Comparison of ENCODE assay signal across 27 mouse cellular contexts in genomic region chr5:148493025-148493424, GRCm38 (mm10). TPM values are rescaled to one million over a fixed set of nuclear protein-coding genes. Genes with fewer than 3 reads are reported as not detected.
DNase-seq lines count a peak whose midpoint lies in the region; ATAC-seq and TF ChIP-seq lines count a peak whose summit lies in the region.
"Had no signal": no experiment of that assay in that cellular context is flagged by ENCODE, and none has a peak within 500 bp of the region (broad histone marks: within the 10 kb centered on the region; RNA-seq: fewer than 3 reads in every experiment).

No protein-coding gene starts in this region.

- H3K4me3 ChIP-seq in CH12.LX (replicated peaks in 1 of 3; ENCODE audit: low read depth in 2 of 3, low read length in 2 of 3, poor library complexity in 1 of 3) = no peak overlapping the region
- H3K4me3 ChIP-seq in bone marrow macrophage, adult 2 months (ENCODE audit: insufficient read depth, low read length) = no peak overlapping the region
- H3K4me3 ChIP-seq: heart, embryonic 13.5 days; limb, embryonic 15.5 days; liver, embryonic 15.5 days; megakaryocyte, embryonic 14.5 days; midbrain, embryonic 13.5 days; neural tube, embryonic 12.5 days had no signal

- no peak for TF ChIP-seq EP300 in CH12.LX (IDR thresholded peaks at IDR 0.05; ENCODE audit: low read length)

- in situ Hi-C loops in CH12.LX (cut with MboI; ENCODE audit: low pct_ligation_motif_present, low pct_unique_long_range_greater_than_20kb, low sequenced_read_pairs) = no loop called here

- no peak overlapping the region for H3K27ac ChIP-seq in CH12.LX (ENCODE audit: insufficient read depth, low read depth)
- peak overlapping the region; percentile 63 for H3K27ac ChIP-seq in bone marrow macrophage, adult 2 months (ENCODE audit: insufficient read depth, low read depth, low read length)
- H3K27ac ChIP-seq: heart, embryonic 13.5 days; hindbrain, embryonic 14.5 days; limb, embryonic 15.5 days; liver, embryonic 15.5 days; midbrain, embryonic 13.5 days; neural tube, embryonic 12.5 days had no signal

- no peak overlapping the region for H3K4me2 ChIP-seq in CH12.LX (ENCODE audit: insufficient read depth, low read depth, poor library complexity, severe bottlenecking)
- H3K4me2 ChIP-seq: heart, embryonic 13.5 days; hindbrain, embryonic 14.5 days; limb, embryonic 15.5 days; liver, embryonic 15.5 days; midbrain, embryonic 13.5 days; neural tube, embryonic 12.5 days had no signal

- peak; percentile 31 for ATAC-seq in megakaryocyte, adult 5-6 weeks (ENCODE audit: poor library complexity, severe bottlenecking)
- ATAC-seq: forebrain, embryonic 14.5 days; midbrain, embryonic 13.5 days; Patski had no signal

- no peak for TF ChIP-seq CTCF in CH12.LX (conservative IDR thresholded peaks at IDR 0.05 in 1 of 2, IDR thresholded peaks at IDR 0.05 in 1 of 2; ENCODE audit: low read depth in 2 of 2, low read length in 2 of 2)
- no peak for TF ChIP-seq CTCF in bone marrow macrophage, adult 2 months (IDR thresholded peaks at IDR 0.05; ENCODE audit: low read depth, low read length)

- TF ChIP-seq POLR2A in CH12.LX (IDR thresholded peaks at IDR 0.05; ENCODE audit: low read depth, low read length) = no peak
- no peak for TF ChIP-seq POLR2A in bone marrow macrophage, adult 2 months (IDR thresholded peaks at IDR 0.05; ENCODE audit: borderline replicate concordance, low read depth, low read length)

- H3K27me3 ChIP-seq in CH12.LX (replicated peaks) = no peaks in the 10 kb centered on the region
- H3K27me3 ChIP-seq: heart, embryonic 13.5 days; limb, embryonic 15.5 days; liver, embryonic 15.5 days; megakaryocyte, embryonic 14.5 days; midbrain, embryonic 13.5 days; neural tube, embryonic 12.5 days; Patski had no signal

- H3K4me1 ChIP-seq in CH12.LX (ENCODE audit: control insufficient read depth in 1 of 2, insufficient read depth in 2 of 2) = peaks cover 0 to 15% of the 10 kb centered on the region in 2 experiments; a peak in 2 of 4 replicates
- H3K4me1 ChIP-seq in bone marrow macrophage, adult 2 months (ENCODE audit: control insufficient read depth, insufficient read depth, low read length) = peaks cover 30% of the 10 kb centered on the region
- H3K4me1 ChIP-seq: midbrain, embryonic 13.5 days; neural tube, embryonic 12.5 days had no signal

- H3K36me3 ChIP-seq in CH12.LX (replicated peaks in 1 of 2; ENCODE audit: control insufficient read depth in 1 of 2, insufficient read depth in 1 of 2, low read length in 1 of 2) = no peaks in the 10 kb centered on the region
- H3K36me3 ChIP-seq: heart, embryonic 13.5 days; liver, embryonic 15.5 days; midbrain, embryonic 13.5 days; neural tube, embryonic 12.5 days had no signal

- TF ChIP-seq RAD21 in CH12.LX (IDR thresholded peaks at IDR 0.05; ENCODE audit: low read depth, low read length) = no peak

- H3K9me3 ChIP-seq in CH12.LX (replicated peaks; ENCODE audit: low read length) = peaks cover 5% of the 10 kb centered on the region
- H3K9me3 ChIP-seq: limb, embryonic 15.5 days; liver, embryonic 15.5 days had no signal

- dilution Hi-C loops in CH12.LX (cut with MboI; ENCODE audit: extremely low pct_ligation_motif_present, extremely low pct_unique_long_range_greater_than_20kb, low sequenced_read_pairs) = no loop called here

- no peaks in the 10 kb centered on the region for H3K79me2 ChIP-seq in CH12.LX (replicated peaks; ENCODE audit: control insufficient read depth, extremely low read depth, insufficient read depth, poor library complexity, severe bottlenecking)

- H3K9ac ChIP-seq in CH12.LX (ENCODE audit: insufficient read depth, low read depth) = no peak overlapping the region
- H3K9ac ChIP-seq: heart, embryonic 13.5 days; hindbrain, embryonic 14.5 days; limb, embryonic 15.5 days; liver, embryonic 15.5 days; midbrain, embryonic 13.5 days; neural tube, embryonic 12.5 days had no signal

- peak; percentile 12 for DNase-seq in CH12.LX (ENCODE audit: extremely low read depth)
- peak; percentile 57 to 66 for DNase-seq in spleen, postnatal 36 days (ENCODE audit: low spot score in 2 of 2)
- no peak for DNase-seq in right cerebral cortex, postnatal 36 days (ENCODE audit: low spot score in 2 of 2)
- DNase-seq in lung, postnatal 10 days = no peak
- DNase-seq in lung, postnatal 25 days (ENCODE audit: low spot score) = no peak
- DNase-seq: cerebellum, adult 2 months; cerebellum, postnatal 25 days; gastrocnemius, postnatal 10 days; heart, adult 11 months; heart, postnatal 14 days; kidney, adult 8-10 months; kidney, postnatal 10 days; left cerebral cortex, postnatal 4 days; retina, postnatal 1 day; right cerebral cortex, postnatal 25 days; thymus, postnatal 25 days had no signal

TF ChIP-seq in CH12.LX, 34 proteins besides CTCF, POLR2A, EP300 and RAD21:
- TF ChIP-seq MAZ (IDR thresholded peaks at IDR 0.05; ENCODE audit: low read depth, low read length) (no peak), BHLHE40 (IDR thresholded peaks at IDR 0.05; ENCODE audit: low read depth, low read length) (peak; percentile 37)
TF ChIP-seq in CH12.LX: peak in this region for 1.

RNA-seq across cellular contexts. Expression of gene Ubl3, which starts 59.6 kb away (rescaled TPM):
- total RNA-seq in CH12.LX (2012; rRNA removed) (44.8 and 46.9 TPM in 2 replicates), CH12.LX (2014; rRNA removed) (83.3 and 83.5 TPM in 2 replicates)
- polyA plus RNA-seq in CH12.LX (2012; ENCODE audit: insufficient read length, low read depth) = 81.8 and 85.9 TPM in 2 replicates
- 185 and 195 TPM in 2 replicates for polyA plus RNA-seq in bone marrow macrophage, adult 2 months (2012; ENCODE audit: insufficient read depth, insufficient read length, missing spikeins)
- 90.4 and 93.3 TPM in 2 replicates for total RNA-seq in megakaryocyte, adult 5-6 weeks (2015)
- 122 and 130 TPM in 2 replicates for total RNA-seq in megakaryocyte, adult 5-6 weeks (2017)

Comparison
In these comparisons a context has a peak if more than half of its experiments do, and no peak if none do; other contexts are left out.
1. DNase-seq: peak in CH12.LX (single experiment) and spleen, postnatal 36 days (2 of 2); none in right cerebral cortex, postnatal 36 days (0 of 2), lung, postnatal 10 days (single experiment) and lung, postnatal 25 days (single experiment).